Mouse (Mus musculus) erythroblast, embryonic 14.5 days (primary cell): ENCODE measurements around the gene Sfmbt2.

Source experiments
- GATA1 ChIP-seq: IDR thresholded peaks from 2 replicates; pipeline ENCODE4 v1.6.1; 2012; ENCODE audit warnings: low read length, inconsistent platforms, mixed read lengths
- TAL1 ChIP-seq: IDR thresholded peaks from 3 replicates; pipeline ENCODE4 v1.6.1; 2012; ENCODE audit warnings: low read length, inconsistent platforms, mixed read lengths

DNA sequence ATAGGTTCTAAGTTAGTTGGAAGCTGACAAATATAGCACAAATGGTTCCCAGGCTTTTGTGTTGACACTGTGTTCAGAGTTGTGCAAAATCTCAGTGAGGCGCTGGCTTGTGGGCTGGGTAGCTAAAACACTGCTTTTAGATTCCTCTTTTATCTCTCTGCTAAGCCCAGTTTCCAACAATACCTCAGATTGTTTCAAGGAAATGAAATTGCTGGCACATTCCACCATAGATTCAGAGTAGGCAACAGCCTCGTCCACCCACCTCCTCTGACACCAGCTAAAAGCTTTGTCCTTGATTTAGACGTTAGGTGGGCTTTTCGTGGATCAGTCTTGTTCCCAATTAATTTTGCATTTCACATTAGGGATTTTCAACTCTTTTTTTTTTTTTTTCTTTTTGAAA, 212.4 kb downstream of the Sfmbt2 start:
- TF ChIP-seq TAL1: no peak
- no peak for TF ChIP-seq GATA1
